Mouse (Mus musculus): ENCODE results near the gene Abcc10. TPM values are rescaled to one million over a fixed set of nuclear protein-coding genes. Genes with fewer than 3 reads are reported as not detected.

Gene Abcc10
- polyA plus RNA-seq, 1 experiment from 2014 or later = 5.3 TPM

- no peak overlapping the region for H3K4me3 ChIP-seq
- H3K9me3 ChIP-seq = no peaks in the 10 kb centered on the region
- no peaks in the 10 kb centered on the region for H3K27me3 ChIP-seq
- no peak overlapping the region for H3K4me2 ChIP-seq
- H3K27ac ChIP-seq = no peak overlapping the region
- H3K36me3 ChIP-seq = peaks cover 36% of the 10 kb centered on the region
- 71% methylated on average over 19 of the region's 19 CpGs for WGBS
- peaks cover 17% of the 10 kb centered on the region for H3K4me1 ChIP-seq
- ATAC-seq (ENCODE audit: borderline replicate concordance, extremely low read depth, low FRiP score, low TSS enrichment) = no peak
- no peak overlapping the region for H3K9ac ChIP-seq
These were observed 58.2 kb downstream of the Abcc10 start for GRCm38 (mm10) chr17:46269771-46270534.

- H3K4me2 ChIP-seq = no peak overlapping the region
- no peak overlapping the region for H3K9ac ChIP-seq
- 76% methylated on average over 10 of the region's 10 CpGs for WGBS
- no peaks in the 10 kb centered on the region for H3K27me3 ChIP-seq
- ATAC-seq (ENCODE audit: borderline replicate concordance, extremely low read depth, low FRiP score, low TSS enrichment) = no peak
- H3K9me3 ChIP-seq = no peaks in the 10 kb centered on the region
- no peak overlapping the region for H3K27ac ChIP-seq
- no peak overlapping the region for H3K4me3 ChIP-seq
- H3K36me3 ChIP-seq = peaks cover 49% of the 10 kb centered on the region
- H3K4me1 ChIP-seq = peaks cover 17% of the 10 kb centered on the region
These were observed 60.0 kb downstream of the Abcc10 start for GRCm38 (mm10) chr17:46268026-46268720.

DNA sequence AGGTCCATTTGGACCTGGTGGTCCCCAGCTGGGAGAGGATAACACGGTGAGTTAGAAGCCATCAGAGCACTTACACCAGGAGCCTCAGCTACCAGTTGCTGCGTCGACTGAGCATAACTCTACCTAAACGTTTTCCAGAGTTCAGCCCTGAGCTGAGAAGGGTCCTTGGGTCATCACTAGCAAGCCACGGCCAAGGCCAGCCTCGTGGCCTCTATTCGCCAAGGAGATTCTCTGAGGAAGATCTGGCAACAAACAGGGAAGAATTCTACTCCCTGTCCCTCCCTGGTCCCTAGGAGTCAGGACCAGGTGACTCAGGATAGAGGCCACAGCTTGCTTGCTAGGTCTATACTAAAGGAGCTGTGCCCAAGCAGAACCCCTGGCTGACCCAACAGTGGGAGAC is 60.6 kb downstream of the Abcc10 start:
- no peak overlapping the region for H3K9ac ChIP-seq
- ATAC-seq (ENCODE audit: borderline replicate concordance, extremely low read depth, low FRiP score, low TSS enrichment) = no peak
- peaks cover 56% of the 10 kb centered on the region for H3K36me3 ChIP-seq

DNA sequence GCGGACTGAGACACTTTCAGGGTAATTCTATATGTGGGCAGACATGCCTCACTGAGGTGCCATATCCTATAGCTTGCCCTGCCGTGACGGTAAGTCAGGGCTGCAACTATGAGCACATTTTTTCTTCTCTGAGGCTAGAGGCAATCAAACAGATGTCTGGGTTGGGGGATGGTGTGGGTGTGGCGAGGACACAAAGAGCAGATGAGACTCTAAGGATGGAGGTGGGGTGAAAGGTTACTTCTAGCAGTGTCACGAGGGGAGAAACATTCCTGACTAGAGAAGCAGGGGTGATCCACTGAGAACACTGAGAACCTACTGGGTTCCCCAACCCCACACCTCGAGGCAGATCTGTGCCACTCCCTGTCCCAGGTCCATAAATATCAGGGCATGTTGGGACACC is 61.2 kb downstream of the Abcc10 start:
- Histone ChIP-seq H3K27ac (peak overlapping the region; percentile 84), H3K4me2 (no peak overlapping the region), H3K27me3 (no peaks in the 10 kb centered on the region), H3K9me3 (no peaks in the 10 kb centered on the region), H3K4me3 (no peak overlapping the region), H3K9ac (no peak overlapping the region), H3K36me3 (peaks cover 59% of the 10 kb centered on the region), H3K4me1 (peaks cover 17% of the 10 kb centered on the region)
- ATAC-seq (ENCODE audit: borderline replicate concordance, extremely low read depth, low FRiP score, low TSS enrichment) = no peak
- 57% methylated on average over 6 of the region's 6 CpGs for WGBS

More for the DNA sequence above, 60.6 kb downstream of the Abcc10 start:
- H3K27me3 ChIP-seq = no peaks in the 10 kb centered on the region
- WGBS = 69% methylated on average over 7 of the region's 7 CpGs
- H3K4me3 ChIP-seq = no peak overlapping the region
- no peak overlapping the region for H3K4me2 ChIP-seq
- peaks cover 17% of the 10 kb centered on the region for H3K4me1 ChIP-seq
- no peaks in the 10 kb centered on the region for H3K9me3 ChIP-seq
- no peak overlapping the region for H3K27ac ChIP-seq

GRCm38 (mm10) chr17:46265918-46266618 is 62.1 kb downstream of the Abcc10 start:
- Histone ChIP-seq H3K27me3 (no peaks in the 10 kb centered on the region), H3K36me3 (peaks cover 59% of the 10 kb centered on the region), H3K9me3 (no peaks in the 10 kb centered on the region), H3K4me3 (no peak overlapping the region), H3K9ac (no peak overlapping the region), H3K4me2 (no peak overlapping the region), H3K27ac (peak overlapping the region; percentile 84), H3K4me1 (peaks cover 17% of the 10 kb centered on the region)
- ATAC-seq (ENCODE audit: borderline replicate concordance, extremely low read depth, low FRiP score, low TSS enrichment) = peak; percentile 77
- 20% methylated on average over 14 of the region's 14 CpGs for WGBS

DNA sequence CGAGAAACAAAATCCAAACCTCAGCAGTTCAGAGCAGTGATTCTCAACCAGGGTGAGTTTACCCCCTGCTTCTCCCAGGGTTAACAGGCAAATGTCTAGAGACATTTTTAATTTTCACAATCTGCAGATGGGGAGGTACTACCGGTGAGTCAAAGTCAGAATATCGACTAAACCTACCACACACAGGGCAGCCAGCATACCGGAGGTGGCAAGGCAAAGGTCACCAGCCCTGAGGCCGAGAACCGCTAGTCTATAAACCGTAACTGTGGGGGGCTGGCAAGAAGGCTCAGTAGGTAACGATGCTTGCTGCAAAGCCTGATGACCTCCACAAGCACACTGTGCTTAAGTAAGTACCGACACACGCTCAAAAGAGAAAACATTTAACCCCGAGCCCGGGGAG is 62.6 kb downstream of the Abcc10 start:
- Histone ChIP-seq H3K9ac (no peak overlapping the region), H3K9me3 (no peaks in the 10 kb centered on the region), H3K4me1 (peaks cover 17% of the 10 kb centered on the region), H3K4me3 (no peak overlapping the region), H3K36me3 (peaks cover 59% of the 10 kb centered on the region), H3K27me3 (no peaks in the 10 kb centered on the region), H3K27ac (peak overlapping the region; percentile 84), H3K4me2 (no peak overlapping the region)
- WGBS = 85% methylated on average over 12 of the region's 12 CpGs
- no peak for ATAC-seq (ENCODE audit: borderline replicate concordance, extremely low read depth, low FRiP score, low TSS enrichment)

GRCm38 (mm10) chr17:46262201-46262694 is 65.9 kb downstream of the Abcc10 start:
- H3K4me1 ChIP-seq = peaks cover 9% of the 10 kb centered on the region; the same call in 1 of the 2 replicates
- no peak overlapping the region for H3K27ac ChIP-seq
- no peak for ATAC-seq (ENCODE audit: borderline replicate concordance, extremely low read depth, low FRiP score, low TSS enrichment)
- H3K9me3 ChIP-seq = no peaks in the 10 kb centered on the region
- H3K36me3 ChIP-seq = peaks cover 82% of the 10 kb centered on the region
- no peak overlapping the region for H3K4me3 ChIP-seq
- H3K9ac ChIP-seq = no peak overlapping the region
- no peaks in the 10 kb centered on the region for H3K27me3 ChIP-seq
- H3K4me2 ChIP-seq = no peak overlapping the region
- WGBS = 83% methylated on average over 5 of the region's 5 CpGs

GRCm38 (mm10) chr17:46259675-46260074 is 68.5 kb downstream of the Abcc10 start:
- H3K27me3 ChIP-seq = peaks cover 14% of the 10 kb centered on the region
- 86% methylated on average over 17 of the region's 17 CpGs for WGBS
- H3K36me3 ChIP-seq = peaks cover 73% of the 10 kb centered on the region
- H3K4me3 ChIP-seq = no peak overlapping the region
- H3K9ac ChIP-seq = no peak overlapping the region
- H3K9me3 ChIP-seq = no peaks in the 10 kb centered on the region
- H3K4me2 ChIP-seq = no peak overlapping the region
- H3K4me1 ChIP-seq = no peaks in the 10 kb centered on the region
- no peak overlapping the region for H3K27ac ChIP-seq
- ATAC-seq (ENCODE audit: borderline replicate concordance, extremely low read depth, low FRiP score, low TSS enrichment) = no peak

DNA sequence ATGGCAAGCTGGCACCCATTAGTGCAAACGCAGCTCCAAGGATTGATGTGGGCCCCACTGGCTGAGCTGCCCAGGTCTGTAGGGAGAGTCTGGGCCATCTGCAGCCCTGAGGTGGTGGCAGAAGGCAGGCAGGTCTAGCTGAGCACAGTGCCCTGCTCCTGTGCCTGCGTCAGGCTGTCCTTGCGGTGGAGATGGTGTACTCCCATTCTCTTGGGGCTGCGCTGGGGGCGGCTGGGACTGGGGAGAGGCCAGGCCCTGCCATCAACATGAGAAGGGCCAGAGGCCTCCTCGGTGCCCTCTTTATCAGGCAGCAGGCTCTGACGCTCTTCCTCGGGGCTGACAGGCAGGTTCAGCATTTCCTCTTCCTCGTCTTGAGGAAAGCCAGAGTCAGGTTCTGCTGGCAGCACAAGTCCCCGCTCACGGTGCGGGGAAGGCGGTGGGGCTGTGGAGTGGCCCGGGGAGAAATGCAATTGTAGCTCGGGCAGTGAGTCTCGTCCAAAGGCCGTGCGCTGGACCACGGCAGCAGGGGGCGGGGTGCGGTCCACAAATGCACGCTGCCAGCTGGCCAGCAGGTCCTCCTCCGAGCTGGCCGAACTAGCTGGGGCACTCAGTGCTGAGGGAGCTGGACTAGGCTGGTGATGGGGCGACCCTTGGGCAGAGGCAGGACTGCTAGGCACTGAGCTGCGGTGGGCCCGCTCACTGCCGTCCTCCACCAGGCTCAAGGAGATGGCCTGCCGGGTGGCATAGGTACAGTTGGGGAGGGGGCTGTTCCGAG is 69.7 kb downstream of the Abcc10 start:
- no peak for ATAC-seq (ENCODE audit: borderline replicate concordance, extremely low read depth, low FRiP score, low TSS enrichment)
- no peak overlapping the region for H3K4me2 ChIP-seq
- H3K9ac ChIP-seq = no peak overlapping the region
- peaks cover 9% of the 10 kb centered on the region for H3K4me1 ChIP-seq
- no peak overlapping the region for H3K27ac ChIP-seq
- H3K36me3 ChIP-seq = peaks cover 61% of the 10 kb centered on the region
- H3K9me3 ChIP-seq = no peaks in the 10 kb centered on the region
- peaks cover 25% of the 10 kb centered on the region for H3K27me3 ChIP-seq
- 87% methylated on average over 30 of the region's 30 CpGs for WGBS
- no peak overlapping the region for H3K4me3 ChIP-seq

- no peak overlapping the region for H3K9ac ChIP-seq
- ATAC-seq (ENCODE audit: borderline replicate concordance, extremely low read depth, low FRiP score, low TSS enrichment) = no peak
- H3K9me3 ChIP-seq = no peaks in the 10 kb centered on the region
- 22% methylated on average over 6 of the region's 6 CpGs for WGBS
- no peak overlapping the region for H3K27ac ChIP-seq
- H3K4me1 ChIP-seq = peaks cover 14% of the 10 kb centered on the region
- peaks cover 25% of the 10 kb centered on the region for H3K27me3 ChIP-seq
- H3K4me3 ChIP-seq = no peak overlapping the region
- no peak overlapping the region for H3K4me2 ChIP-seq
- H3K36me3 ChIP-seq = peaks cover 50% of the 10 kb centered on the region
These were observed 73.0 kb downstream of the Abcc10 start for GRCm38 (mm10) chr17:46255147-46255546.

GRCm38 (mm10) chr17:46254106-46254505 is 74.0 kb downstream of the Abcc10 start:
- H3K4me2 ChIP-seq = peak overlapping the region; percentile 100
- peaks cover 20% of the 10 kb centered on the region for H3K4me1 ChIP-seq
- H3K27ac ChIP-seq = no peak overlapping the region
- no peaks in the 10 kb centered on the region for H3K9me3 ChIP-seq
- ATAC-seq (ENCODE audit: borderline replicate concordance, extremely low read depth, low FRiP score, low TSS enrichment) = peak; percentile 16; the same call in 1 of the 2 replicates
- H3K27me3 ChIP-seq = peaks cover 25% of the 10 kb centered on the region
- peak overlapping the region; percentile 65 for H3K4me3 ChIP-seq
- peaks cover 49% of the 10 kb centered on the region for H3K36me3 ChIP-seq
- H3K9ac ChIP-seq = peak overlapping the region; percentile 44
- under 1% methylated on average over 48 of the region's 54 CpGs for WGBS
